Mouse (Mus musculus) right cerebral cortex, postnatal 14 days (tissue): ENCODE measurements around the gene Tom1l2.

Experiments used
- DNase-seq: peaks from one replicate; pipeline ENCODE4 v3.0.0; 2022

The Tom1l2 gene

DNA sequence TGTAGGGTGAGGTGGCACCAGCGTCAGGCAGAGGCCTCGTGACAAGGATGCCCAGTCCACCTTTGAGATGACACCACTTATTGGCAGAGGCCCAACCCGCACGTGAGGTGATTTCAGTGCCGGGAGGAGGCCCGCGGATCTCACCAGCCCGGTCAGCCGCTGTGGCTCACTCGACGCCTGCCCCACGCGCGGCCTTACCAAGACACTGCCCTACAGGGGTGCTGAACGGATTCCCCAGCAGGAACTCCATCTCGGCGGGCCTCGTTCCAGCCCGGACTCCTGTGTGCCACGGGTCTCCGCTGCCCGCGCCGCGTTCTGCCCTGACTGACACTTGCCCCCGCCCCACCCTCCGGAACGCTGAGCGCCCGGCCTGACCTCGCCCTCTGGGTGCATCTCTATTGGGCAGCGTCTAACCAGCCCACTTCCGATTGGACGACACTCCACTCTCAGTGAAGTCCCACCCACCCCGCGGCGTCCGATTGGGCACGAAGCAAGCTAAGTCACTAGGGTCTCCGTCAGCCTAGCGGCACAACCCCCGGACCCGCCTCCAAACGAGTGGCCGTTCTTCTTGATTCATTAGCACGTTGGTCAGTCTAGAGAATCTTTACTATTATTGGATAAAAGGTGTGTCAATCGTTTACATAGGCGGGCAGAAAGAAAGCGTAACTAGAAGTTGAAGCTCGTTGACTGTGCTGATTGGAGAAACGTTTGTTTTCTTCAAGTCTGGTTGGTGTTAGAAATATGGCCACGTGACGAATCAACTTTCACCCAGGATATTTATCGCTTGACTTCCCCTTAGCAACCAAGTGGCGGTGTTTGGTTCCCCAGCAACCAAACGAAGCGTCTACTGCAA lies at the start of gene Tom1l2, which contains the start of gene Drc3:
TSS of gene Tom1l2 (minus strand) at position 347 of the 853 bp plus-strand sequence.
TSS of gene Drc3 (plus strand) at position 771 of the 853 bp plus-strand sequence.
- peak; percentile 99 for DNase-seq

DNA sequence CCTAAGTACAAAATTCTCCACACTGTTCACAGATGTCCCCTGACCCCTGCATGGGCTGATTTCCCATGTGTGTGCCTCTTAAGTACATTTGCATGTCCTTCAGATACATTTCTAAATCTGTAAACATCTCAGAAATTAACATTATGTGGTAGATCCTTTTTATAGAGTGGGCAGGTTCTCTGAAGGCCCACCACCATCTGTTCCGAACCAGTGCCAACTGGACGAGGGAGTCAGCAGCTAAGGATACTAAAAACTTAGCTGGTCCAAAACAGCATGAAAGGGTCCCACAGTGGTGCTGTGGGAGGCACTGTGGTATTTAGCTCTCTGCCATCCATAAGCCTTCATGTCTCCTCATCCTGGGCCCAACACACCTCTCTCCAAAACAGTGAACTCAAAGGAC lies 44.5 kb upstream of the Tom1l2 start:
- DNase-seq: peak; percentile 55

DNA sequence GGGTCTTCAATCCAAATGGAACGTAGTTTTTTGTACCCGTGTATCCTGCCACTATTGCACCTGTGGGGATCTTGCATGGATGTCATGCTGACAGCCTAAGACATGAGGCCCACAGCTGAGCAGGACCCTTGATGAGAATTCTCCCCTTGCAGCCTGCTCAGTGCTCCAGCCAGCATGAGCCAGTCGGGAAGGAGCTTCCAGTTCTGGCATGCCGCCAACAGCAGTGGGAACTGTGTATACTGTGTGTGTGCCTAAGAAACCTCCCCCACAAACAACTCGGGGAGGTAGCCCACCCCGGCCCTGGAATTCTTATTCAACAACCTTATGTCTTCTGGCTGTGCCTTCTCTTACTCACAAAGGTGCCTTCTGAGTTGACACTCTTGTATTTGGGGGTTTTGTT lies 43.8 kb upstream of the Tom1l2 start:
- peak; percentile 63 for DNase-seq

DNA sequence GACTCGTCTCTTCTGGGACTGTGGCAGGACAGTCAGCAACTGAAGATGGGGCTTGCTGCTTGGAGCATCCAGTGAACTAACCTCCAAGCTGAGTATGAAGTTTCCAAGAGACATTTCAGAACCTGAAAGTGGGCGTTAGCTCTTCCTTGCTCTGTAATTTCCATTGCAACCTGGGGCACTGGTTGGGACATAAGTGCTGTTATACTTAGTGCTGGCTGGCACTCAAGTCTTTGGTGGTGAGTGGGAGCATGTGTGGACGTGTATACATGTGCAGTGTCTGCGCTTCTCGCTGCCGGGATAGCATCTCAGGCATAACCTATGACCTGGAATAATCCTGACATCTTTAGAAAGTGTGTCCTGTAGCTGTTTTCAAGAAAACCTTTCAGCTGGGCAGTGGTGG lies 38.6 kb upstream of the Tom1l2 start:
- no peak for DNase-seq

DNA sequence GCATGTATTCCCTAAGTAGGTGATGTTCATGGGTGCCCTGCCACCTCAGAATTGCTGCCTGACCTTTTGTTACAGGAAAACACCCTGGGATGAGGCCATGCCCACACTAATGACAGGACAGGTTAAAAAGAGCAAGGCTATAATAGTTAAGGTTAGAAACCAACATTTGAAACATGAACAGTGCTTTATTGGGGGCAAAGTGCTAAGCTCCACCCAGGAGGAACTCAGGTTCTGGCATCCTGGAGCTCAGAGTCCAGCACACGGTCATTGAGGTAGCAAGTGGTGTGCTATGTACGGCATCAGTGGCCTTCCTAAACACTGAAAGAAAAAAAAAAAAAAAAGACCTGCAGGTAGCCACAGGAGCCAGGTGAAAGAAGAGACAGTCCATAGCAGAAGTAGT lies 35.2 kb upstream of the Tom1l2 start:
- no peak for DNase-seq

DNA sequence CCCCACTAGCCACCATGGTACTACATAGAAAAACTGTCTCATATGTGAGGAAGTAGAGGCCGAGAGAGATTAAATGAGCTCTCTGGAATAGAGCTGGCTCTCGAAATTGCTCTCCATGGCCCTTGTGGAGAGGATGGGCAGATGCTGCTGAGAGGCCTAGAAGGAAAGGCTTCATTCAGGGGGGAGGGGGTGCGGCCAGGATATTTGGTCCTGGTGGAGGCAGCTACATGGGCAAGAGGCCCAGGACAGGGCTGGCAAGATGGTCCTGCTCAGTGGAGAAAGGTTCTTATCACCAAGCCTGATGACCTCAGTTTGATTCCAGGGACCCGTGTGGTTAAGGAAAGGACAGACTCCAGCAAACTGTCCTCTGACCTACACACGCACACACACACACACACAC lies 33.2 kb upstream of the Tom1l2 start:
- no peak for DNase-seq

DNA sequence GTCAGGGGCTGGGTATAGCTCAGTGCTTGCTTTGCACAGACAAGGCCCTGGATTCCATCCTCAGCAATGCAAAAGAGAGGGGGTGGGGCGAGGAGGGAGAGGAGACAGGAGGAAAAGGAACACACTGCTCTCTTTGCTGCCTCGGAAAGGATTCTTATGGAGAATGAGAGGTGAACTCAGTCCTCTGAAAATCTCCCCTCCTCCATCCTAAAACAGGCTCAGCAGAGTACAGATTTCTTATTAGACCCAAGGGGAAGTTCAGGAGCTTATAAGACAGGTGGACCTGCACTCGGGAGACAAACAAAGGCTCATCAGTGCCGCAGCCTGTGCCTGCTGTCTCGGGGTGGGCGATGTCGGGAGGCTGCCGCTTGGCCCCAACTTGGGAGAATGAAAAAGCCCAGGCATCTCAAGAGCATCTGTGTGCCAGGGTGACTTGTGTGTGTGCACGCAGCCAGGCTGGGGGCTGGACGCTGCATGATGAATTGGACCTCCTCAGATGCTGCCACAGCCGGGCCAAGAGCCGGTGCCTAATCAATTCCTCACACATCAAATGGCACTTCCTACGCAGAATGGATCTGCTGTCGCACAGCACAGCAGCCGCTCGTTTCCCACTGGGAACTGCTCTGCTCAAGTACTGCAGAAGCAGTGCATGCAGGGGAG lies 32.2 kb upstream of the Tom1l2 start:
- peak; percentile 62 for DNase-seq

DNA sequence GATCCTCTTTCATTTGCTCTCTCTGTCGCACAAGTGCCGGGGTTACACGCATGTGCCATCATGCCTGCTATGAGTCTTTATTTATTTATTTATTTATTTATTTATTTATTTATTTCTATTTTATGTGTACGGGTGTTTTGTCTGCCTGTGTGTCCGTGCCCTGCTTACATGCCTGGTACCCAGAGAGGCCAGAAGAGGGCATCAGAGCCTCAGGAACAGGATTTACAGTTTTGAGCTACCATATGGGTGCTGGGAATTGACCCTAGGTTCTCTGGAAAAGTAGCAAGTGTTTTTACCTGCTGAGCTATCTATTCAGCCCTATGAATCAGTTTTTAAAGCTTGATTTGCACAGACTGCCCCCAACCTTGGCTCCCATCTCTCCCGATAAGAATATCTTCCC lies 30.8 kb upstream of the Tom1l2 start:
- DNase-seq: no peak

DNA sequence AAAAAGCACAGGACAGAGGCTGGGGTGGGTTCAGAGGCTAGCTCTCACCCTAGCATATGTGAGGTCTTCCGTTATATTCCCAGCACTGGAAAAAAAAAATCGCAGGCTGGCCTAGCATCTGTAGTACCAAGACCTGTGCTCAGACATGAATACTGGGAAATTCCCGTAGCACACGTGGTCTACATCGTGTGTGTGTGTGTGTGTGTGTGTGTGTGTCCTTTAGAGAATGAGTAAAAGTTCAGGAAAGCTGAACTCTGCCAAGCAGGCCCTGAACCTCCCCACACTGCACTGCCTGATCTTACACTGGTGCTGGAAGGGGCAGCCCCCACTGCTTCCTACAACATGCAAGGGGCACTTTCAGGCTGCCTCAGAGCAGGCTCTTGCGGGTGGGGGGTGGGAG lies 21.8 kb upstream of the Tom1l2 start:
- no peak for DNase-seq

DNA sequence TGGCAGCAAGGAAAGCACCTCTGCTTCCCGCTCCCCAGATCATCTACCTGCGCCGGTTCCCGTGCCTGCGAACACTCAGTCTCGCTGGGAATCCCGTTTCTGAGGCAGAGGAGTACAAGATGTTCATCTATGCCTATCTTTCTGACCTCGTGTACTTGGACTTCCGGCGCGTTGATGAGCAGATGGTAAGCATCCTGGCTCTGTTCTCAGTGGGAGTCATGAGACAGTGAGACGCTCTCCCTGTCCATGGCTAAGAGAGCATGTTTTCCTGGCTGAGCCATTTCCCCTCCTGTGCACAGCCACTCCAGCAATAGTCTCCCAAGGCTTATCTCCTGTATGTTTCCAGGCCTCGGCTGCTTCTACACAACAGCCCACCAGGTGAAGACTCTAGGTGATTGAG lies 17.7 kb upstream of the Tom1l2 start:
- DNase-seq: no peak

DNA sequence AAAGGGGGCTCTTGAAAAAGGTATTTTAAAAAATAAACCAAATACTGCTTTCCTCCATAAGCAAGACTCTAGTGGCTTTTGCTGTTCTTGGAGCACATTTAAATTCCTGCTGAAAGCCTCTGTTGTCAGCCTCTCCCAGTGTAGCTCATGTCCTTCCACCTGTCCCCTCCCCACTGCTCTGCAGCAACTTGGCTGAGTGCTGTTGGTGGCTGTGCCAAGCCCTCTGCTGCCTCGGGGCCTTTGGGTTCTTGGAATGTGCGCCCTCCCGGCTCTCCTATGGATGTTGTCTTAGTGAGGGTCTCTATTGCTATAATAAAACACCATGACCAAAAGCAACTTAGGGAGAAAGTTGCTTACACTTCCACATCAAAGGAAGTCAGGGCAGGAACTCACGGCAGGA lies 16.7 kb upstream of the Tom1l2 start:
- no peak for DNase-seq

DNA sequence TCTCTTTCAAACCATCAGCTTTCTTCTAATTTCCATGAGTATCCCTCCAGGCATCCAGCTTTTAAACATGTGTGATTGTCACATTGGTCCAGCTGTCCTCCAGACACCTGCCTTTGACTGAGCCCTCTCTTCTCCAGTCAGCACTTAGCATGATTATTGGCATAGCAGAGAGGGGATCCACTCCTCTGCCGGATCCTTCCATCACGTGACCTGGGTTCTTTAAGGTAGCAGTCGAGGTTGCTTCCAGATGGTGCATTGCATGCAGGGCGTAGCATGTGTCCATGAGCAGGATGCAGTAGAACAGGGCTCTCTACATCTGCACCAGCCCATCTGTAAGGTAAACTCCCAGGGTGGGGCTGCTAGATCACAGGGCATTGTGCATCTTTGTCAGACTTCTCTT lies 16.2 kb upstream of the Tom1l2 start:
- no peak for DNase-seq

DNA sequence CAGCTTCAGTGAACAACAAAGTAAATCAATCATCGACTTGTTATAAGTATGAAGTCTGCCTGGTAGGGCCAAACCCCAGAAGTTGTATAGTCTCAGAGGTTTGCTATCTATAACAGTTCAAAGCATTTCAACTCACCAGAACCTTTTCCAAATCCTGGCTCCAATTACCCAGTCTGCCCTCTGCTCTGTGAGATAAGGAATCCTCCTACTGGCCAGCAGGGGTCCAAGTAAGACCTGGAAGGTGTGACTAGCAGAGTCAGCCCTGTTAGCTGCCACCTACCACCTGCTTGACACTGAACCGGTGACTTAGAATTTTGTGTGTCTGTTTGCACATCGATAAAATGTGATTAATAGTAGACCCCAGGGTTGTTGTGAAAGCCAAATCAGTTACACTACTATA lies 14.6 kb upstream of the Tom1l2 start:
- DNase-seq: no peak

DNA sequence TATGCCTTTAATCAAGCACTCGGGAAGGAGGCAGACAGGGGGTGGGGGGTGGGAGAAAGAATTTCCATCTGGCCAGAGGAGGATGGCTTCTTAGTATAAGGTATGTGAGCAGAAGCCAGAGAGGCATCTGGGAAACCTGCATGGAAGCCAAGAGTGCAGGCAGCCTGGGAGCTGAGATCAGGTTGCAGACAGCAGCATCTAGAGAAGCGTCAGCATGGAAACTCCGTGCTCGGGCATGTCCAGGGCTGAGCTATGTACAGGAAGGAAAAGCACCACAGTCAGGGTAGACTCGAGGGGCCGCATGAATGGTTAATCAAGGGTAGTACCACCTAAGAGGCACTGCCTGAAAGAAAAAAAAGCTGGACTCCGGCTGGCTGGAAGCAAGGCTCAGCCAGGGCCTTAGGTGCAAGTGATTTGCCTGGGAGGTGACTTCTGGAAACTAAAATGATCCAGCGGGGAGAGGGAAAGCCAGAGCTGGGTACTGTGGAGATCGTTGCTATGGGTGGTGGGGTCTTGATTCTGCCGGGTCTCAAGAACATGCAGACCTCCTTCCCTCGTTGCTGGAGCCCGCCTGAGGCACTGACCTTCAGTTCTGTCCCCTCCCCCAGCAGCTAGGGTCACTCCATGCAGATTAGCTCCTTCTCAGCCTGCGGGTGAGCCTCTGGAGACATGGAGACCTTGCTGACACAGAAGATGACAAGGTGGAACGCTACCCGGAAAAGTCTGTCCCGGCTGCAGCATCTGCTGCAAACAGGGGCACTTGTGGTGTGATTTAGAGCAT lies 13.7 kb upstream of the Tom1l2 start:
- DNase-seq: no peak

DNA sequence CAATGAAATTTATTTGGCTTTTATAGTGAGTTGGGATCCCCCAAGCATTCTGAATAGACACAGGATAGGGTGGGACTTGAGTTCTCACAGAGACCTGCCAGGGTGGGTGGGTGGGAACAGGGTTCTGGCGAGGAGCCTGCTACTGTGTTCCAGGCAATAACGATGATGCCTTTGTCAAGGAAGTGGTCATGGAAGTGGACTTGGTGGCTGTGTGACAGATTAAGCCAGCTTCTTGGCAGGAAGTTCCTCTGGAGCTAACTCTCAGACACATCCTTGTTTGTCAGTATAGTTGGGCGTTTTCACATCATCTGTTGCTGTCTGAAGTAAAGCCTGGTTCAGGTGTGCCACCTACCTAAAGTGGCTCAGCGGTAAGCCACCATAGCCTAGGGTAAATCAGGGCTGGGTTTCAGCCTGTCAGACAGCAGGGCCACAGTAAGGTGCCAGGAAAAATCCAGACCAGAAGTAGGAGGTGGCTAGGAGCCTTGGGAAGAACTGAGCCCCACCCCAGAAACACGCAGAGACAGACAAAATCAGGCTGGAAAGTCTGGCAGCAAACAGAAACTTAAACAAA lies 8.0 kb upstream of the Tom1l2 start:
- DNase-seq: no peak

DNA sequence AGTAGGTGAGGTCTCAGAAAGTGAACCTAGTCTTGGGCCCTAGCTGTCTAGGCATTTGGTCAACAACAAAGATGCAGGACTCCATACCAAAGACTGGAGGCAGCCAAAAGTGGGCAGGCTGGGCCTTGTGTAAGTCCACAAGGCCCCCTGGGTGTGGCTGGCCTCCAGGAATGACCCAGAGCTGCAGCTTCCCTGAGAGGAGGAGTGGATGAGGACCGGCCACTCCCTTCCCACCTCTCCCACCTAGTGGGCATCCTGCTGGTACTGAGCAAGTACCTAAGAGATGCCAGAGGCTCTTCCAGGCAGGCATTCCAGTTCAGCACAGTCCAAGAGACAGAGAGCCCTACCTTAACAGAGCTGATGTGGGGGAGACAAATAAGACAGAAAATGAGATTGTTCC lies 7.2 kb upstream of the Tom1l2 start:
- DNase-seq: no peak

DNA sequence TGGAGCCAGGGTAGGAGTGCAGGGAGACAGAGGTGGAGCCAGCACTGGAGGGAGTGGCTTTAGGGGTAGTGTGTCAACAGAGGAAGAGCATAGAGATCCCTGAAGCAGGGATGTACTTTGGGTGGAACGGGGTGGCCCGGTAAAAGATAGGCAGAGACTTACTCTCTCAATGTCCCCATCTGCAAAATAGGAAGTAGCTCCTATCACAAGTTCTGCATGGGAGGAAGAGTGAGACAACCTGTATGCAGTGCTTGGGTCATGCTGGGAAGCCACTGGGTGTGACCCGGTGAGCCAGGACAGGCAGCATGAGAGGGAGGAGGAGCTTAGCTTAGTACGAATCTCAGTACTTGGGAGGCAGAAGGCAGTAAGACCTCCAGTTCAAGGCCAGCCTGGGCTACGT lies 6.4 kb upstream of the Tom1l2 start:
- DNase-seq: no peak

DNA sequence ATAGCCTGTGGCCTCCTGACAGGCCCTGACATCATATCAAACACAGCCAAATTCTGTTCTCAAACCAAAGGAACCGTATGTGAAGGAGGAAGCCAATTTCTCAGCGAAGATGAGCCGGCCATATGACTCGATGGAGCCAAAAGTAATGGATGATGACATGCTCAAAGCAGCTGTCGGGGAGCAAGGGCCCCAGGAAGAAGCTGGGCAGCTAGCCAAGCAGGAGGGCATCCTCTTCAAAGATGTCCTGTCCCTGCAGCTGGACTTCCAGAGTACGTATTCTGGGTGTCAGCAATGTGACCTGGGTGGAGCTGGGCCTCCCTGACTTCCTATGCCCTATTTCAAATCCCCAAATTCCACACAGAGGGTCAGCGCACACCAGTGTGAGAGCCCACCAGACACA lies 5.8 kb upstream of the Tom1l2 start:
- no peak for DNase-seq

DNA sequence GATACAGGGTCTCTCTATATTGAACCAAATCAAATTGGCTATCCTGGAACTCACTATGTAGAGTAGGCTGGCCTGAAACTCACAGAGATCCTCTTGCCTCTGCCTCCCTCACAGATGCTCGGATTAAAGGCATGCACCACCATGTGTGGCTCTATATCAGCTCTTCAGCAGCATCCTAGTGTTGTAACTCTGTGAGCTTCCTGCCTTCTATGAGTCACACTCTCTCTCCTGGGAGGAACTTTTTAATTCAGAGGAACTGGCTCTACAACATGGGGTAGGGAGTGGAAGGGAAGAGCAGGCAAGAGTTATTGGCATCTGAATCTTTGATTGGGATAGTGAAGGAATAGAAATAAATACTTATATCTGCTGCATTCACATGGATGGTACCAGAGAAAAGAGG lies 4.4 kb upstream of the Tom1l2 start:
- no peak for DNase-seq

DNA sequence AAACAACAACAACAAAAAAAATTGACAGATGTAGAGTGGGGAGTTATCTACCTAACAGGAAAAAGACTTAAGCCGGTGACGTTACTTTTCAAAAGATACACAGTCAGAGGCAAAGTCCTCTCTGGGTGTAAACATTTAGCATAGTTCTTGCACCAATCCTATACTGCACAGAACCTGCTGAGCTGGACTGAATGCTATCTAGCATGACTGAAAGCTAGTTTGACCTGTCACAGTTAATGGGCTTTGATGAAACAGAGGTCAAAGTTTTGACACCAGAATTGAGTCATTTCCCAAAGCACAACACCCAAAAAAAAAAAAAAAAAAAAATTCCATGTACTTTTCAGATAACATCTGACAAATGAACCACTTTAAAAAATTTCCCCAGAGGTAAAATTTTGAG lies 3.2 kb upstream of the Tom1l2 start:
- no peak for DNase-seq

DNA sequence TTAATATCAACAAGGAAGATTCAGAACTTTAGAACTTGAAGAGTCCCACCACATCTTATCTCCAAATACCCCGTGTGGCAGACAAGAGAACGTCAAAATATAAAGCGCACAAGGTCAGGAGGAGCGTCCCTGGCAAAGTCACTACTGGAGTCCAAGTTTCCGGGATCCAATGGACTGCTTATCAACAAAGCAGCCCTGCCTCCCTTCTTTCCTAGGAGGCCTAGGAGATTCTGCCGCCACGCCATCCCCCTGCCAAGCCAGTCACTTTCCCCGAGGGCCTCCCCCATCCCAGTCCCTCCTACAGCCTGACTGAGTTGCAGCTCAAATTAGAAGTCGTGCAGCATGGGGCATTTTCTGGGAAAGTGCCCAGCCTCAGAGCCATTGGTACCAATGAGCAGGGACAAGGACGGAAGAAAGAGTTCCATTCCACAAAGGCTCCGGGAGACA lies 757 bp downstream of the Tom1l2 start:
- peak; percentile 57 for DNase-seq

DNA sequence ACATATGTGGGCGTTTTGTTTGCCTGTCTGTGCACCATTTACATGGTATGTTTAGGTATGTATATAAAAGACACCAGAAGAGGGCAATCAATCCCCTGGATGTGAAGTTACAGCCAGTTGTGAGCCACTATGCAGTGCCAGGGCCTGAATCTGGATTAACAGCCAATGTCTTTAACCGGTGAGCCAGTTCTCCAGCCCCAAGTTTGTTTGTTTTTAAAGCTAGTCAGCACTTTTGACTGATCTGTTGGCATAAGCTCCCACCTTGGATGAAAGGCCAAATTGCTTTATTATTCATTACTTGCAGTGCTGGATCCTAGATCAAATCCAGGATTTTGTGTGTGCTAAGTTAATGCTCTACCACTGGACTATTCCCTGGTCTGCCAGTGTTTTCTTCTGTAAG lies 1.3 kb downstream of the Tom1l2 start:
- no peak for DNase-seq

DNA sequence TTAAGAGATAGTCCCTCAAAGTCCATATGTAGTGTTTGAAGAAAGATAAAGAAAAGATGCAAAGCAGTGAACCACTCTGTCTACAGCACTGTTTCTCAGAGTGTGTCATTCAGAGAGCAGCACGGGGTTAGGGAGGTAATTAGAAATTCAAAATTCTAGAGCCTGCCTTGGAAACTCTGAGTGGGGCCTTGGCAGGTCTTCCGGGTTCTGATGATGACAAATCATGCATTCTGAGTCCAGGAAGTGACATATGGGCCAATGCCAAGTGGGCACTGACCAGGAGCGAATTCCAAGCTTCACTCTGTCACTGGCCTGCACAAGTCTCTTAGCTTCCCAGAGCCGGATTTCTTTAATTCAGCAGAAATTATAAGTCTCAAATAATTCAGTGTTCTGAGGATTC lies 6.2 kb downstream of the Tom1l2 start:
- no peak for DNase-seq
